Mouse (Mus musculus) skeletal muscle tissue, adult 2 months (tissue): ENCODE measurements around the gene 8030411F24Rik.
"Not testable (repeated sequence)": the region's sequence is repeated elsewhere in the genome, so short reads cannot be mapped to it uniquely, and the experiment has no call there.

Experiments
- DNase-seq: peaks from one replicate; pipeline ENCODE4 v3.0.0-alpha.2; 2012; ENCODE audit warnings: low read depth, low spot score

Gene 8030411F24Rik

DNA sequence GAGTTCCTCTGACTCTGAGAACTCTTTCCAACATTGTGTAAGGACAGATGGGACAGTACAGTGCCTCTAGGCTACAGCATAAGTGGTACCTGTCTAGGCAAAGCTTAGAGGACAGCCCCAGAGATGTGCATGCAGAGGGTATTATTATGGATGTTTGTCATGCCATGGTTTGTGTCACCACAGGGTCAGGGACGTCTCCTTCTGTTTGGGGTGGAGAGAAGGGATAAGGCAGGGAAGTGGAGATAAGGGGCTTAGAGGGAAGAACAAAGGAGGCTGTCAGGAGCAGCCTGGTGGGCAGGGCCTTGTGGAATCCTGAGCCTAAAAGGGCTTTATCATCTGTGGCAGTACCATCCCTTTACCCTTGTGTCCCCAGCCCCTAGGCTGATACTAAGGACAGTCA, at the start of gene 8030411F24Rik:
TSS of gene 8030411F24Rik (plus strand) at position 301 of the 400 bp plus-strand sequence.
- DNase-seq = no peak

DNA sequence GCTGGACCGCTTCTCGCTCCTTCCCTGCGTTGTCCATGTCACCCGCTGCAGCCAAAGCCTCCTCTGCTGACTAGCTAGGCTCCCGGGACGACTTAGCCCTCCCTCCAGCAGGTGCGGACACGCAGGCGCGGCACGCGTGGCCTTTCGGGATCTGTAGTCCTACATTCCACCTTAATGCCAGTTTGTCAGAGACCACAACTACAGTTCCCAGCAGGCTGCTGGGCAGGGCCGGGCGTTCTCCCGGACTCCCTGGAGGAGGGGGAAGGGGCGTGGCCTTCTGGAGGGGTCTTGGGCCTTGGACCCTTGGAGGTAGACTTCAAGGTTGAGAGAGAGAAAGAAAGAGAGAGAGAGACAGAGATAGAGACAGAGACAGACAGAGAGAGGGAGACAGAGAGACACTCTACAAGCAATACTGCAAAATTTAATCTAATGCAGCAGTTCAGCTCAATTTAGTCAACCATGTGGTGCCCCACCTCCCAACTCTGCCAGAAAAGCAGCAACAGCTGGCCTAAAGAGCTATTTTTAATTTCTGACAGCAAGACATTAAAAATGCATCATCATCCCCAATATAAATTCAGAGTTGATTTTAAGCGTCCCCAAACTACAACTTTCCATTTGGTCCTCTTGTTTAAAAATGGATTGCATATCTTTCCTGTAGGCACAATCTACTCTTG, 49.3 kb upstream of the 8030411F24Rik start, which contains the start of gene Napb:
TSS of gene Napb (minus strand) at position 141 of the 674 bp plus-strand sequence.
- peak; percentile 93 for DNase-seq

DNA sequence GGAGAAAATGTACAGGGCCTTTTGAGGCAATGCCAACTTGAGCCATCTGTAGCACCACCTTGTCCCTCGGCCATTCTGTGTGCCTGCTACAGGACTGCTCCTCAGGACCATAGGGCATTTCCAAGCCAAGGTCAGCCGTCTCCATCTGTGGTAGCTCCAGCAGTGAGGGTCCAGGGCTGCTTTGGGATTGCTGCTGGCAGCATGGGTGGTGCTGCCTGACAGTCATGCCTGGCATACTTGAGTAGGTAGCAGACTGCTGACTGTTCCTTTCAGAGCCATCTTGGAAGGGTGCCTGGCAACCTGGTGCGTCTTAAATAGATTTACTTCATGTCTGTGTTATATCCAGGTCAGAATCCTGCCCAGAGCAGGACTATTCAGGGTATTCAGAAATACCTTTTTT, 38.8 kb upstream of the 8030411F24Rik start:
- DNase-seq = peak; percentile 51

DNA sequence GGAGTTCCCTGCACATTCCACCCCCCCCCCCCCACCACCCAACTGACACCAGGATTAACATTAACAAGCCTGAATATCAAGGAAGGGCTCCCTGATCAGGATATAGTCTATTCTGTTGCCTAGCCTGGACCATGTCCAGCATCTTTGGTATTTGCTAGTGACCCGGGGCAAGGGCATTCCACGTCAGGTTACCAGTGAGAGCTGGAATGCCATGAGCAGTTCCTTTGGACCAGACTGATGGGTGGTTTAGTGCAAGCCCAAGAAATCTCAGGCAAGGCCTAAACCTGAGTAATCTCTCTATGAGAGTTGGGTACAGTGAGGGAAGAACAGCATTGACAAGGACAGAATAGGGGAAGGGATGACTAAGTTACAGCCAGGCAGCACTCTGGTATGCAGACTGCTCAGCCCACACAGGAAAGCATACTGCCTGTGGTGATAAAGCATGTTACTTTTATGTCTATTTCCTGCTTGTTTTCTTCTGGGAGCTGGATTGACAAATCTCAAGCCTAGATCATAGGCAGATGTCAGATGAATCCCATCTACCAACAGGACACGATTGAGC, 37.9 kb upstream of the 8030411F24Rik start:
- DNase-seq = no peak

DNA sequence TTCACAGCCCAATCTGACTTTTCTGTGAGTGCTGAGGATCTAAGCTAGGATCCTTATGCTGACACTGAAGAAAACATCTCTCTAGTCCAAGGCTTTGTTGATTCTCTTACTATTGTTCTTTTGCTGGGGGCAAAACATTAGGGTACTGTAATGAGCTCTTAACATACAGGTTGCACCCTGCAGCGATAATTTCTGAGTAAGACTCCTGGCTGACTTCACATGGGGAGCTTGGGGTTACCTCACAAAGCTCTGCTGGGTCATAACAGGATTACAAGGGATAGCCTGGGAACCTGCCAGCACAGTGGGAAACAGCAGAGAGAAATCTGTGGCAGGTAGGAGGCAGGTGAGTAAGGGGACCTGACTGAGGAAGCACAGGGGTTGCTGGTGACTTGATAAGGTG, 31.8 kb upstream of the 8030411F24Rik start, which contains the start of gene Cstl1:
TSS of gene Cstl1 (plus strand) at position 301 of the 400 bp plus-strand sequence.
- DNase-seq = no peak

DNA sequence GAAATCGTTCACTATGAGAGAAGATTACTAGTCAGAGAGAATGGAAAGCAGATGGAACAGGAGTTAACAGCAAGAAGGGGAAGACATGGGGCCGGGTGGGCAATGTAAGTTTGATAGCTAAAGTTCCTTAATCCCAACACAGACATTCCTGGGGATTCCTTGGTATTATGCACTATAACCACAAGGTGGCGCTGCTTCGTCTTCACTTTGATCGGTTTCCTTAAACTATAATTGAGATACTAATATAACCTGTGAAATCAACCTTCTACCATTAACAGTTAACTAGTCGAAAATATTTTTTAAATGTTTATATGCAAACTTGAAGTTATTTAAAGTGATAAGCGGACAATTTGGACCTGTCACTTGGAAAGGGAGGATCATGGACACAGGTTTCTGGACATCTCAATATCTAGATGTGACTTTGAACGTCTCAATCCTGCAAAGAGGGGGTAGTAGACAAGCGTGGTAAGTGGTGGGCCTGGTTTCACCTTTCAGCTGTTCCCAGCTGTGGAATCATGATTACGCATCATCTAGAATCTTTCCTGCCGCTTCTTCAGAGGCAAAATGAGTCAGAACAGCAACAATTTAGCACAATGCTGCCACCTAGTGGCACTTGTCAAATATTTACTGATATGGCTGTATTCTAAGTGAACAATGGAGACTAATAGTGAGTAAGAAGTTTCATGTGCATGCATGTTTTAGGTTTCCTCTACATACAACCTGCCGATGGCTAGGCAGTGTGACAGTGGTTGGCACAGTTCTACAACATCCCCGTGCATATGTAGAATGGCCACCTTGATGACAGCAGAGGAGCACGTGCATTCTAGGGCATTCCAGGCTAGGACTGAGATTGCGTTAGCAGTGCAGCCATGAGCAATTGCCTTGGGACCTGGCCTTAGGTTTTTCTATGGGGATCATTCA, 29.7 kb upstream of the 8030411F24Rik start:
- DNase-seq = peak; percentile 73

DNA sequence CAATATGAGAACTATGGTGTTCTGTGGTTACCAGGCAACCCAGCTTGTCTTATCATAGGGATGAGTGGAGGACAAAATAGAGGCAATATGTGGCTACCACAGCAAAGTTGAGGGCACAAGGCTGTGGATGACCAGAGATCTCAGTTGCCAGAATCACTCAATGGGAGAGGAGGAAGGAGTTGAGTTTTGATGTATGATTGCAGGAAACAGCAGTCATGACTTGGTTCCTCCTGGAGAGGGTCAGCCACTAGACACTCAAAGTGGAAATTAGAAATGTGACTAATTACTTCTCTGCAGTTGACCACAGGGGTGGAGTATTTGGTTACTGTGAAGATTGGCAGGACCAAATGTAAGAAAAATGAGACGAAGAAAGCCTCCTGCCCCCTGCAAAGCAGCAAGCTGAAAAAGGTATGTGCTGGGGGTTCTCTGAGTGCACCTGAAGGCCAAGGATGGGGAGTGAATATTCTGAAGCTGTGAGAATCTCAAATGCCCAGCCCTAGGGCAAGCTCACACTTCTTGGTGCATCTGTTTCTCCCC, 27.4 kb upstream of the 8030411F24Rik start:
- DNase-seq = peak; percentile 9

DNA sequence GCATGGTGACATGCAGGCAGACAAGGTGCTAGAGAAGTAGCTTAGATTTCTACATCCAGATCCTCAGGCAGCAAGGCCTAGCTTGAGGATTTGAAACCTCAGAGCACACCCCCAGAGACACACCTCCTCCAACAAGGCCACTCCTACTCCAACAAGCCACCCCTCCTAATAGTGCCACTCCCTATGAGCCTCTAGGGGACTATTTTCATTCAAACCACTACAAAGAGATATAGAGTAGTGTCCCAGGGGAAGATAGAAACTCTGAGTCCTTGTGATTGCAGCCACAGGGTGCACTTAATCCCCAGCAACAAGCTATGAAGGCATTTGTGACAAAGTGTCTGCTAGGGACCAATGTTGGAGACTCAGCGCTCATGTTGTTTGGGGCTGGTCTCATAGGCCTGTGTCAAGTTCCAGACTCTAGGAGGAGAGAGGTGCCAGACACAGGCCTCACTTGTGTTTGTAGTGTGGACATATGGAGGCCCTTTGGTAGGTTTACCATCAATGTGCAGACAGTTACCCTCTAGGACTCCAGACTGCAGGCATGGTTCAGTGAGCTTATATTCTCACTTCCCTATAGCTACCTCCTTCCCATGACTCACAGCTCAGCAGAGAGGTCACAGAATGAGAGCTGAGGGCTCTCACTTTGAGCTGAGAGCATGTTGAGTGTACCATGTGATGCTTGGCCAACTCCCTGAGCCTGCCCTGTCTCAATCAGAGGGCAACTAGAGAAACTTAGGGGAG, 18.0 kb upstream of the 8030411F24Rik start:
- no peak for DNase-seq

DNA sequence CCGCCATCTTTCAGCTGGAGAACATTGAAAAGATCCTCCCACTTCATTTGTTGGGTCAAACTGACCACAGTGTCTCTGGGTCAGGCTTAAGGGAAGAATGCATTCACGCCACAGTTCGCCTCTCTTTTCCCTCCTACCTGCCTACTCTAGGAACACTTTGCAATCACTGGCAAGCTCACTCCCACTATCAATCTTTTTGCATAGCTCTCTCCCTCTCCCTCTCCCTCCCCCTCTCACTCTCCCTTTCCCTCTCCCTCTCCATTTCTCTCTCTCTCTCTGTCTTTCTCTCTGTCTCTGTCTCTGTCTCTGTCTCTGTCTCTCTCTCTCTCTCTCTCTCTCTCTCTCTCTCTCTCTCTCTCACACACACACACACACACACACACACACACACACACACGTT, 10.4 kb upstream of the 8030411F24Rik start, which contains the start of gene Cst11:
TSS of gene Cst11 (minus strand) at position 101 of the 400 bp plus-strand sequence.
- DNase-seq = not testable (repeated sequence)

DNA sequence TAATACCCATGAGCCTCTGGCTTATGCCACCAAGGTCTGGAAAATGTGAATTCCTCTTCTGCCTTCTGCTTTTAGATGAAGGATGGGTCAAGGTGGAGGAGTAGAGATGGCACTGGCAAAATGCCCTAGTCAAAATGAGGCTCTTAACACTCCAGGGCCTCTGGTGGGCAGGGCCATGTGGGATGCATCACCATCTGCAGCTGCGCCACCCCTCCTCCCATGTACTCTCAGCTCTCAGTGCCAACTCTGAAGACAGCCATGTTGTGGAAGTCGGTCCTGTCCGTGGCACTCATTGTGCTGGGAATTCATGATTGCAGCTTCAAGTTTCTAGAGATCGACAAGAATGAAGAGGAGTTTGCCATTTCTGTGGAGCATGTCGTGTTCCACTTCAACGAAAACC, 7.3 kb downstream of the 8030411F24Rik start, which contains the start of gene Cst12:
TSS of gene Cst12 (plus strand) at position 220 of the 400 bp plus-strand sequence.
- no peak for DNase-seq

DNA sequence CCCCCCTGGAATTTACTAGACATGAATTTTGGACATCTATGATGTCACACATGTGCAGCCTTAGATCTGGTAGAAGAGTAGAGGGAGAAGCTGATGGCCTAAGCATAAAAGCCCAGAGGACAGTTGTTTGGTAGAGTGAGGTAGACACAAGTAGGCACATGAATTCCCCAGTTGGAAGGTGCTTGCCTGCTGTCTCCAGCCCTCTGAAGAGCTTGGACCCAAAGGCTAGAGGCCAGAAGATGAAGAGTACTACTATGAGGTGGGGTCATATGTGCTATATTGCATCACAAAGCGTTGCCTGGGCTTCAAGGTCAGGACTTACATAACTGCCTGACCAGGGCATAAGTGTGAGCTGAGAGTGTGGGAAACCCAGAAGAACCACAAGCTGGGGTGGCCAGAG, 16.7 kb downstream of the 8030411F24Rik start, which contains the start of gene Cst8:
TSS of gene Cst8 (plus strand) at position 301 of the 400 bp plus-strand sequence.
- no peak for DNase-seq

DNA sequence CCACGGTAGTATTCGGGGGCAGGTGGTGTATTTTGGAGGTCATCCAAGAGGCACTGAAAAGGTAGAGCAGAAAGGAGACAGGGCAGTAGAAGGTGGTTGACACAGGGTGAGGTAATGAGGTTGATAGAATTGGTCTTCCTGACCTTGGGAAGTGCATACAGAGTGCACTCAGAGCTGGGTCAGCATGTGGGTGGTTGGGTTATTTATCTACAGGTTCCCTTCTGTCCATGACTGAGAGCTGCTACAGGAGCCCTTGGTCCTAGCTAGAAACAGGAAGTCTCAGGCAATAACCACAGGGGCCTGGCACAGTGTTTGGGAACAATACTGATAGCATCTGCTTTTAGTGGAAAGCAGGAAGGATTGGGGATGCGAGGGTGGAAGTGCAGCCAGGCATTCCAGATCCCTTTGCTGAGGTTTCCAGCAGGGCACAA, 19.7 kb downstream of the 8030411F24Rik start:
- no peak for DNase-seq

DNA sequence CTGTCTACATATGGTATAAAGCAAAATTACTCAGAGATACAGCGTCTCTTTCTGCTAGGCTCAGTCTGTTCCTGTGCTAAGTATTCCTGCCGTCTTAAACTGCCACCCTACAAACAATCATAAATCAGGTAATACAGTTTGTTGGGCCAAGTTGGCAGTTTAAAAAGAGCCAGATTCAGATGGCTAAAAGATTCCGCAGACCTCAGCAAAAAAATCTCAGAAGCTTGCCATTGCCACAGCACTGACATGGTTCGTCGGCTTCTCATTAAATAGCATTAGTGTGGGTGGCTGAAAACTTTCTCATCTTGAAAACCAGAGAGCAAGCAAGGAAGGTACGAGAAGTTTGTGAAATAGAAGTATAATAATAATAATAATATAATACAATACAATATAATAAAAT, 24.9 kb downstream of the 8030411F24Rik start:
- no peak for DNase-seq

DNA sequence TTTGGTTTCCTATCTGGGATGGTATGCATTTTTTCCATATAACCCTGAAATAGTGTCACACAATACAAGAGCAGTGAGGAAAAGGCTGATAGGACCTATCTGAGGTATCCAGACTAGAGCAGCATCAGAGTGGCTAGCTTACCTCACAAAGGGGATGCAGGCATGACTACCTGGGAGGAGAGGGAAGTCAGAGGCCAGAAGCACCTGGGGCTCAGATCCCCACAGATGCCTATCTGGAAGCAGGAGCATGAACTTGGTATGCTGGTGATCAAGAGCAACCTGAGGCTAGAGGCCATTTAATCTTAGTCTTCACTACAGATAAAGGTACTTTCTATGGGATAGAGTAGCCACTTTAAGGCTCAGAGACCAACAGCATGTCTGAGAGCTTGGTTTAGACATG, 38.1 kb downstream of the 8030411F24Rik start, which contains the start of gene Cst13:
TSS of gene Cst13 (plus strand) at position 173 of the 400 bp plus-strand sequence.
- DNase-seq = no peak

DNA sequence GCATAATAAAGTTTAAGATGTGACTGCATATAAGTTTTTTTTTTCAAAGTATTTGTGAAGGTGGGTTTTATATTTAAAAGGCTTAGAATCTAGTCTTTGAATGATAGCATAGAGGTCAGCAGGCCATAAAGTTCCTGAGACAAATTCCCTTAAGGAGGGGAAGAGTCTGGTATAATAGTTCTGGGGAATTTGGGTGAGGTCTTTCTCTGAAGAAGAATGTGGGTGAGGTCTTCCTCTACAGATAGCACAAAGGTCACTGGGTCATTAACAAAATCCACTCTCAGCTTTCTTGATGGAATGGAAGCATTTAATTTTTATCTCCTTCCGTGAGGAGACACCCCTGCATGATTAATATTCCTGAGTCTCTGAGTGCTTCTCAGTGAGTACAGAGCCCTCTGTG, 44.2 kb downstream of the 8030411F24Rik start:
- no peak for DNase-seq

DNA sequence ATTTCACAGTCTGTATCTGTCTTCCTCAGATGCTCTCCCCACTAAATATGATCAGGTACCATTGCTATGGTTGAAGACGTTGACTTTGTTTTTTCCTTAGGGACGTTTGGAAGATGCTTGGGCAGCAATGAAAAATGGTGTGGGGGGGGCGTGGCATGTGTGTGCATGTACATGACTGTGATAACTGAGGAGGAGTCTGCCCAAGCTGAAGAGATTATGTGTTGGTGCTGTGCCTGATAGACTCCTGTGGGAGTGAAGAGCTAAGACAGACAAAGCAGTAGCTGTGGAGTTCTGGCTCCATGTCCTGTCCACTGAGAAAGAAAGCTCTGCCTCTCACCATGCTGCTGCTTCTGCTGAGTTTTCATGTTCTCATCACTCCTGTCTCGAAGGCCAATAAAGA, 53.1 kb downstream of the 8030411F24Rik start, which contains the start of gene Cst9:
TSS of gene Cst9 (plus strand) at position 236 of the 400 bp plus-strand sequence.
- DNase-seq = no peak
